Mouse (Mus musculus): Measurements from ENCODE around the gene Adprm.

- TF ChIP-seq CTCF (IDR thresholded peaks at IDR 0.05; ENCODE audit: low read depth): no peak
- no peak for TF ChIP-seq EP300 (optimal IDR thresholded peaks at IDR 0.05)
Measured at GRCm38 (mm10) chr11:67047199-67047598, 5.2 kb downstream of the Adprm start.

All from stomach, postnatal 0 days (tissue).